Mouse (Mus musculus): Measurements from ENCODE around the gene Gm21973.

The Gm21973 gene

GRCm38 (mm10) chr15:10325080-10325479 lies at the start of gene Gm21973:
Gene Gm21973 (plus strand): TSS chr15:10325380.
- no peak for DNase-seq (ENCODE audit: low spot score)

GRCm38 (mm10) chr15:10276386-10276785 lies 48.8 kb upstream of the Gm21973 start:
- DNase-seq (ENCODE audit: low spot score): no peak

GRCm38 (mm10) chr15:10277461-10277860 lies 47.7 kb upstream of the Gm21973 start:
- DNase-seq (ENCODE audit: low spot score): no peak

GRCm38 (mm10) chr15:10281546-10281945 lies 43.6 kb upstream of the Gm21973 start:
- no peak for DNase-seq (ENCODE audit: low spot score)

GRCm38 (mm10) chr15:10283661-10284060 lies 41.5 kb upstream of the Gm21973 start:
- DNase-seq (ENCODE audit: low spot score): no peak

- DNase-seq (ENCODE audit: low spot score): no peak
Observed at GRCm38 (mm10) chr15:10296570-10296969, 28.6 kb upstream of the Gm21973 start.

GRCm38 (mm10) chr15:10298058-10298457 lies 27.1 kb upstream of the Gm21973 start:
- DNase-seq (ENCODE audit: low spot score): no peak

- no peak for DNase-seq (ENCODE audit: low spot score)
Observed at GRCm38 (mm10) chr15:10299467-10299866, 25.7 kb upstream of the Gm21973 start.

GRCm38 (mm10) chr15:10306461-10306860 lies 18.7 kb upstream of the Gm21973 start:
- no peak for DNase-seq (ENCODE audit: low spot score)

GRCm38 (mm10) chr15:10311826-10312225 lies 13.4 kb upstream of the Gm21973 start:
- no peak for DNase-seq (ENCODE audit: low spot score)

- peak; percentile 73 for DNase-seq (ENCODE audit: low spot score)
Observed at GRCm38 (mm10) chr15:10313522-10314455, 11.4 kb upstream of the Gm21973 start.

- DNase-seq (ENCODE audit: low spot score): no peak
Observed at GRCm38 (mm10) chr15:10330626-10331025, 5.4 kb downstream of the Gm21973 start.

GRCm38 (mm10) chr15:10332566-10332965 lies 7.4 kb downstream of the Gm21973 start:
- DNase-seq (ENCODE audit: low spot score): no peak

GRCm38 (mm10) chr15:10338606-10339005 lies 13.4 kb downstream of the Gm21973 start:
- no peak for DNase-seq (ENCODE audit: low spot score)

- peak; percentile 5 for DNase-seq (ENCODE audit: low spot score)
Observed at GRCm38 (mm10) chr15:10347044-10347443, 21.9 kb downstream of the Gm21973 start.

- no peak for DNase-seq (ENCODE audit: low spot score)
Observed at GRCm38 (mm10) chr15:10358039-10358948, 33.1 kb downstream of the Gm21973 start, which contains the start of gene Agxt2. Gene Agxt2 (plus strand): TSS chr15:10358532.

GRCm38 (mm10) chr15:10366331-10366730 lies 41.2 kb downstream of the Gm21973 start:
- DNase-seq (ENCODE audit: low spot score): no peak

- DNase-seq (ENCODE audit: low spot score): no peak
Observed at GRCm38 (mm10) chr15:10375404-10375803, 50.2 kb downstream of the Gm21973 start.

GRCm38 (mm10) chr15:10378338-10378959 lies 53.3 kb downstream of the Gm21973 start:
- no peak for DNase-seq (ENCODE audit: low spot score)

GRCm38 (mm10) chr15:10379757-10380458 lies 54.7 kb downstream of the Gm21973 start:
- no peak for DNase-seq (ENCODE audit: low spot score)

GRCm38 (mm10) chr15:10387263-10387662 lies 62.1 kb downstream of the Gm21973 start:
- no peak for DNase-seq (ENCODE audit: low spot score)
